Mouse (Mus musculus) hindbrain, embryonic 16.5 days (tissue): ENCODE results near the gene Ids. TPM values are rescaled to one million over a fixed set of nuclear protein-coding genes. Genes with fewer than 3 reads are reported as not detected.
A peak's percentile ranks its signal among the peaks of the same experiment; 100 is the strongest.
"Not testable (repeated sequence)": the region's sequence is repeated elsewhere in the genome, so short reads cannot be mapped to it uniquely, and the experiment has no call there.

Source experiments
- ATAC-seq: fragments of 200-750 bp; cut with Nextera tagmentation; 2 replicates; pipeline ENCODE4 v1.8.0; 2017; ENCODE audit warnings: moderate TSS enrichment, moderate library complexity
- H3K27ac ChIP-seq: fragments of 300-500 bp; sonication (generic); 2 replicates; pipeline ENCODE4 v1.5.1; 2014; ENCODE audit warnings: low read depth, mild to moderate bottlenecking, control low read depth, low read length, moderate library complexity
- H3K27me3 ChIP-seq: fragments of 300-500 bp; sonication (generic); replicated peaks from 2 replicates; pipeline ENCODE4 v1.6.1; 2014; ENCODE audit warnings: low read length; ENCODE audit not compliant: control insufficient read depth, insufficient read depth
- H3K36me3 ChIP-seq: fragments of 300-500 bp; sonication (generic); 2 replicates; pipeline ENCODE4 v1.6.1; 2014; ENCODE audit warnings: mild to moderate bottlenecking, low read length, moderate library complexity, mixed read lengths; ENCODE audit not compliant: control insufficient read depth, insufficient read depth
- H3K4me1 ChIP-seq: fragments of 300-500 bp; sonication (generic); 2 replicates; pipeline ENCODE4 v1.6.1; 2014; ENCODE audit warnings: low read depth, low read length; ENCODE audit not compliant: control insufficient read depth, insufficient read depth
- H3K4me2 ChIP-seq: fragments of 300-500 bp; sonication (generic); 2 replicates; pipeline ENCODE4 v1.6.1; 2014; ENCODE audit warnings: mild to moderate bottlenecking, low read length, control low read depth, moderate library complexity
- H3K4me3 ChIP-seq: fragments of 300-500 bp; sonication (generic); 2 replicates; pipeline ENCODE4 v1.5.1; 2014; ENCODE audit warnings: mild to moderate bottlenecking, low read length, control low read depth, moderate library complexity
- H3K9ac ChIP-seq: fragments of 300-500 bp; sonication (generic); 2 replicates; pipeline ENCODE4 v1.6.1; 2014; ENCODE audit warnings: low read depth, mild to moderate bottlenecking, control low read depth, low read length, moderate library complexity
- H3K9me3 ChIP-seq: fragments of 300-500 bp; sonication (generic); 2 replicates; pipeline ENCODE4 v1.6.1; 2014; ENCODE audit warnings: mild to moderate bottlenecking, low read length, moderate library complexity; ENCODE audit not compliant: control insufficient read depth
- WGBS: fragments of 180-500 bp; shearing (Covaris S2); extraction: QIAGEN DNeasy Blood & Tissue Kit; methylation state at CpG from one replicate; pipeline ENCODE4 v1.1.7; 2014; 5-methylcytosine and 5-hydroxymethylcytosine counted together
- polyA plus RNA-seq: library from polyadenylated mRNA; unstranded; fragments of >200 nt; fragmentation: Nextera tagmentation; extraction: Ambion mirVana; gene quantifications from 2 replicates; pipeline ENCODE4 v1.2.1, GENCODE M21; 2015

Ids gene
- polyA plus RNA-seq: 14.5 and 17.7 TPM in 2 replicates

DNA sequence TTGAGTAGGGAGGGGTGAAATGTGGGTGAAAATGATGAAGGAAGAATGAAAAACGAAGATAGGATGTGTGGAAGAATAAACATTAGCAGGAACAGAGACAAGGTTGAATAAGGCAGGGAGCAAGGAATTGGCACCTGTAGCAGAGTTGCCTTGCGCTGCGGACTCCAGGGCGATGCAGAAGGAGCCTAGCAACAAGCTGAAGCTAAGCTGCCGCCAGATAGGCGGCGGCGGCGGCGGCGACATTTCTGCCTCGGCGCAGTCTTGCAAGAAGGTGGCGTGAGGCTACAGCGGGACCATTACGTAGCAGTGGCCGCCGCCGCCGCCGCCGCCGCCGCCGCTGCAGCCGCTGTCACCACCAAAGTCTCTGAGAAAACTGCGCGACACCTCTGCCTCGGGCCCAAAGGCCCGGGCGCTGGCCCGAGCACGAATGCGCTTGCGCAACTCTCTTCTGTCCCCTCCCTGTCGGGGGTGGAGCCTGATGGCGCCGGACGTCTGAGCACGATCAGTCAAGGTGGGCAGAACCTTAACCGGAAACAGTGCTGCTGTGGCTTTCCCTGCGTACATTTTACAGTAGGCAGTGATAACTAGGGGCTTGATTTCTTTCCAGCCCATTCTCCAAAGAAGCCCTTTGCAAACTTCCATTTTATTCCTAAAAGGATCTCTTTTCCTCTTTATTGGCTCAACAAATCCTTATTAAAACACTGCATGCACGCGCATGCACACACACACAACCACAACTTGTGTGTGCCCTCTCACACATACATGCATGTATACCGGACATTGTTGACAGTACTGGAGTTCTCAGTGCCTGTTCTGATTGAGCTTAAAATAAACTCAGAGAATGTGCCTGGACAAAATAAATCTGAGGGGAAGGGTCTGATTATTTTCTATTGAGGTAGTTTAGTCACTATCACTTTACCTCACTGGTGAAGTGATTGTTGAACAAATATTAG is at the start of gene Ids:
Ids (minus strand) TSS at position 424 of the 953 bp plus-strand sequence.
- Histone ChIP-seq H3K9ac (peak within 1 kb of the TSS; percentile 71), H3K4me3 (peak within 1 kb of the TSS; percentile 58), H3K9me3 (no peaks in the 10 kb centered on the region), H3K4me1 (no peaks in the 10 kb centered on the region; the same call in 1 of the 2 replicates), H3K27me3 (no peaks in the 10 kb centered on the region), H3K36me3 (no peaks in the 10 kb centered on the region; the same call in 1 of the 2 replicates), H3K4me2 (peak within 1 kb of the TSS; percentile 60), H3K27ac (peak within 1 kb of the TSS; percentile 76)
- WGBS: 19% methylated on average over 38 of the region's 45 CpGs
- peak; percentile 98 for ATAC-seq

- H3K4me3 ChIP-seq, H3K27me3 ChIP-seq, H3K4me2 ChIP-seq, H3K9me3 ChIP-seq, H3K4me1 ChIP-seq, ATAC-seq, H3K27ac ChIP-seq, H3K36me3 ChIP-seq, H3K9ac ChIP-seq: not testable (repeated sequence)
These were observed 27.8 kb upstream of the Ids start for GRCm38 (mm10) chrX:70392636-70393035.

- Histone ChIP-seq H3K9ac (peak overlapping the region; percentile 65), H3K27me3 (no peaks in the 10 kb centered on the region), H3K4me2 (peak overlapping the region; percentile 55), H3K27ac (peak overlapping the region; percentile 31), H3K36me3 (no peaks in the 10 kb centered on the region), H3K9me3 (no peaks in the 10 kb centered on the region), H3K4me1 (peaks cover 5% of the 10 kb centered on the region), H3K4me3 (peak overlapping the region; percentile 51)
- 16% methylated on average over 11 of the region's 11 CpGs for WGBS
- peak; percentile 52 for ATAC-seq
These were observed 21.1 kb upstream of the Ids start for GRCm38 (mm10) chrX:70385962-70386351.

GRCm38 (mm10) chrX:70385276-70385961 is 20.5 kb upstream of the Ids start, which contains the start of gene 1110012L19Rik:
TSS of gene 1110012L19Rik (plus strand) at chrX:70385877.
- H3K9ac ChIP-seq: peak within 1 kb of the TSS; percentile 65
- peak within 1 kb of the TSS; percentile 79 for H3K27ac ChIP-seq
- H3K9me3 ChIP-seq: no peaks in the 10 kb centered on the region
- peak; percentile 96 for ATAC-seq
- H3K27me3 ChIP-seq: no peaks in the 10 kb centered on the region
- H3K4me2 ChIP-seq: peak within 1 kb of the TSS; percentile 59
- no peaks in the 10 kb centered on the region for H3K36me3 ChIP-seq
- H3K4me1 ChIP-seq: peaks cover 5% of the 10 kb centered on the region
- 18% methylated on average over 22 of the region's 22 CpGs for WGBS
- H3K4me3 ChIP-seq: peak within 1 kb of the TSS; percentile 51

- Histone ChIP-seq H3K9ac (peak overlapping the region; percentile 65), H3K4me1 (peaks cover 5% of the 10 kb centered on the region), H3K36me3 (no peaks in the 10 kb centered on the region), H3K4me2 (peak overlapping the region; percentile 59), H3K27ac (peak overlapping the region; percentile 79), H3K4me3 (peak overlapping the region; percentile 51), H3K9me3 (no peaks in the 10 kb centered on the region), H3K27me3 (no peaks in the 10 kb centered on the region)
- 38% methylated on average over 3 of the region's 3 CpGs for WGBS
- no peak for ATAC-seq
These were observed 20.0 kb upstream of the Ids start for GRCm38 (mm10) chrX:70384917-70385275.

DNA sequence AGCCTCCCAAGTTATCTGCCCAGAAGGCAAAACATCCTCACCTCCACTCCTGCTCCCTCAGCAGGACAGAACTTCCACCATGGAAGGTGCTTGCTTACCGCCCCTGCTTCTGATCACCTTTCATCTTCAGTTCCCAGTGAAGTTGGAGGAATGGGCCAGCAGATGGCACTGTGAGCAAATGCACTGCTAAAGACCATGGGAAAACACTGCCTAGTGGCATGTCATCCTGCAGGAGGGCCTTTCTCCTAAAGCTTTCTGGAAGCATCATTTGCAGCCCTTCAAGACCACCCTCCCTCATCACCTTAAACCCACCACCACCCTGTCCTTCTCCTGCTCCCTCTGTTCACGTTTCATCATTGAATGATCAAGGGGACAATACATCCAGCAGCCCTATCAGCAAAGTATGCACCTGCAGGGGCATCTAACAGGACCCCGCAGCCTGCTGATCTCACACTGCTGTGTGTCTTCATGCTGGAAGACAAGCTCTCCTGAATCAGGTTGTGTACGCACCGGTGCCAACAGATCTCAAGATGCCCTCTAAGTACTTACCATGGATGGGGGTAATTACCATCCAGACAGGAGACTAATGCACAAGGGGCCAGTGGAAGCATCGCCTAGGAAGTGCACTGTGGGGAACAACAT is 9.7 kb upstream of the Ids start:
- H3K4me2 ChIP-seq, H3K27me3 ChIP-seq, H3K9me3 ChIP-seq, H3K36me3 ChIP-seq, H3K4me3 ChIP-seq, H3K4me1 ChIP-seq, H3K9ac ChIP-seq, H3K27ac ChIP-seq: not testable (repeated sequence)
- WGBS: 59% methylated on average over 3 of the region's 6 CpGs
- ATAC-seq: peak; percentile 82

- not testable (repeated sequence) for H3K9me3 ChIP-seq, ATAC-seq, H3K4me3 ChIP-seq, H3K36me3 ChIP-seq, H3K4me2 ChIP-seq, H3K9ac ChIP-seq, H3K27me3 ChIP-seq, H3K27ac ChIP-seq, H3K4me1 ChIP-seq
- WGBS: 40% methylated on average over 1 of the region's 6 CpGs
These were observed 4.9 kb upstream of the Ids start for GRCm38 (mm10) chrX:70369758-70370157.

- no peak for ATAC-seq
- peak overlapping the region; percentile 60 for H3K4me2 ChIP-seq
- WGBS: 40% methylated on average over 1 of the region's 1 CpGs
- no peaks in the 10 kb centered on the region for H3K9me3 ChIP-seq
- peak overlapping the region; percentile 71 for H3K9ac ChIP-seq
- no peaks in the 10 kb centered on the region for H3K27me3 ChIP-seq
- no peak overlapping the region for H3K27ac ChIP-seq
- H3K4me3 ChIP-seq: peak overlapping the region; percentile 58
- H3K4me1 ChIP-seq: no peaks in the 10 kb centered on the region; the same call in 1 of the 2 replicates
- peaks cover 5% of the 10 kb centered on the region; the same call in 1 of the 2 replicates for H3K36me3 ChIP-seq
These were observed 682 bp downstream of the Ids start for GRCm38 (mm10) chrX:70364202-70364601.
